Mouse (Mus musculus): Measurements from ENCODE around the gene Astn2.

GRCm38 (mm10) chr4:65930901-65931300, 473.5 kb downstream of the Astn2 start:
- no peak for TF ChIP-seq CTCF (IDR thresholded peaks at IDR 0.05; ENCODE audit: insufficient read depth, low read depth, low read length)
- TF ChIP-seq POLR2A (IDR thresholded peaks at IDR 0.05; ENCODE audit: insufficient read depth, low read depth, low read length) = no peak
